Mouse (Mus musculus) bone marrow, adult 2 months (tissue): ENCODE measurements around the gene Cpne5.

Experiments
- CTCF ChIP-seq: fragments of 200-500 bp; IDR thresholded peaks from 2 replicates; pipeline ENCODE4 v1.5.1; 2011; ENCODE audit warnings: low read length, control low read depth; ENCODE audit not compliant: control insufficient read depth, insufficient read depth
- POLR2A ChIP-seq: fragments of 200-500 bp; IDR thresholded peaks from 2 replicates; pipeline ENCODE4 v1.6.1; 2011; ENCODE audit warnings: low read depth, mild to moderate bottlenecking, control low read depth, low read length, borderline replicate concordance; ENCODE audit not compliant: control insufficient read depth

- no peak for TF ChIP-seq CTCF
- TF ChIP-seq POLR2A: no peak
Observed at GRCm38 (mm10) chr17:29136236-29136635, 101.7 kb downstream of the Cpne5 start.
